Mouse (Mus musculus) small intestine, adult 2 months (tissue): ENCODE measurements around the gene Sorbs2.

ENCODE experiments used
- CTCF ChIP-seq: fragments of 200-500 bp; IDR thresholded peaks from 2 replicates; pipeline ENCODE4 v1.5.1; 2012; ENCODE audit warnings: low read depth, mild to moderate bottlenecking, control low read depth, inconsistent platforms, low read length, moderate library complexity, mixed read lengths; ENCODE audit not compliant: insufficient replicate concordance, insufficient read length; ENCODE audit errors: extremely low read depth
- POLR2A ChIP-seq: fragments of 200-500 bp; IDR thresholded peaks from 2 replicates; pipeline ENCODE4 v1.6.1; 2012; ENCODE audit warnings: low read depth, mild to moderate bottlenecking, control low read depth, inconsistent platforms, low read length, moderate library complexity

GRCm38 (mm10) chr8:45844911-45845481, 337.4 kb downstream of the Sorbs2 start:
- TF ChIP-seq CTCF (no peak), POLR2A (no peak)
